Mouse (Mus musculus): ENCODE results near the gene Dhx40.

GRCm38 (mm10) chr11:86739470-86739869 lies 68.1 kb downstream of the Dhx40 start:
- TF ChIP-seq CTCF (IDR thresholded peaks at IDR 0.05; ENCODE audit: low read depth, low read length) (no peak), POLR2A (IDR thresholded peaks at IDR 0.05; ENCODE audit: extremely low read depth, insufficient read depth, low read length) (no peak)
